Mouse (Mus musculus): ENCODE data around the gene Arhgap29.
A peak's percentile ranks its signal among the peaks of the same experiment; 100 is the strongest.

Gene Arhgap29

GRCm38 (mm10) chr3:121945957-121946356 is 6.4 kb upstream of the Arhgap29 start:
- DNase-seq, result no peak

DNA sequence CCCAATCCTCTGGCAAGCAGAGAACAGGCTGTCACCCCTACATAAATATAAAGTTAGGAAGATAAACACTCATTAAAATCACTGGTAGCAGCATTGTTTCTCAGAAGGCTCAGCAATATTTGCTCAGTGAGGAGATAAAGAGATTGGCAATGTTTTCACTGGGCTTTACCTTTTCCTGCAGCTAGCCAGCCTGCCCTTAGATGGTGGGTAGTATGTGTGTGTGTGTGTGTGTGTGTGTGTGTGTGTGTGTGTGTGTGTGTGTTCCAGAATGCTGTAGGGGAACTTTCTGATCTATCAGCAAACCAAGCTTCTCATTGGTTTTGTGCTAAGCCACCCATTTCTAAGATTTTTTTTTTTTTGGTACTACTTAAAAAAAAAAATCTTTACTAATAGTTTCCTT is 5.6 kb upstream of the Arhgap29 start:
- DNase-seq, result no peak

DNA sequence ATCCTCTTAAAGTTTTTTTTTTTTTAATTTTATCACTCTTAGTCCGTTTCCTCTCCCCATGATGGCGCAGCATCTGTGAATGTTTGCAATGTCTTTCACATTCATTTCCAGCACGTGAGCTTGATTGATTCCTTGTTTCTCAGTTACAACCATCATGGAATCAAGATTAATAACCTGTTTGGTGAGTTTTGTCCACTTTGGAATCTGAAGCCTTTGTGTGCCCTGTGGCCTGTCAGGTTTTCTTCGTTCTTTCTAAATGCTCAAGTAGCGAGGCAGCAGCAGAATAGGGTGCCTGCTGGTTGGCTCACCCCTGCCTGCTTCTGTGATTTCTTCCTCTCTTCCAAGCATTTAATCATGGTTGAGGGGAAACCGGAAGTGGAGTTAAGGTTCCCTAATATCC is 2.2 kb upstream of the Arhgap29 start:
- no peak for DNase-seq

- no peak for DNase-seq
Observed at GRCm38 (mm10) chr3:121951116-121951515, 1.2 kb upstream of the Arhgap29 start.

- peak; percentile 59 for DNase-seq
Observed at GRCm38 (mm10) chr3:121953049-121953432, 700 bp downstream of the Arhgap29 start.

- DNase-seq, result no peak
Observed at GRCm38 (mm10) chr3:121953433-121954161, 1.3 kb downstream of the Arhgap29 start.

- no peak for DNase-seq
Observed at GRCm38 (mm10) chr3:121954421-121954820, 2.1 kb downstream of the Arhgap29 start.

DNA sequence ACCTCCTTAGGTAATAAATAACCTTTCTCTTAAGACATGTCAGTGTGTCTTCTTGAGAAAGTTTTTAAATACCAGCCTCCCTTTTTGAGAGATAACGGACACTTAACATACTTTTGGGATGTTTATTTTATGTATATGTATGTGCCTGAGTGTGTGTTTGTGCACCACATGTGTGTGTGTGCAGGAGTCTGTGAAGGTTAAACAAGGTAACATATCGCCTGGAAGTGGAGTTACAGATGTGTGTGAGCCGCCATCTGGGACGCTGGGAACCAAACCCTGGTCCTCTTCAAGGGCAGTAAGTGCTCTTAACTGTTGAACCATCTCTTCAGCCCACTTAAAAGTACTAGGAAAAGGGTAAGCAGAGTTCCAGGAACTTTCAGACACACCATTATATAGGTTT is 3.2 kb downstream of the Arhgap29 start:
- no peak for DNase-seq

- DNase-seq, result no peak
Observed at GRCm38 (mm10) chr3:121956789-121957188, 4.4 kb downstream of the Arhgap29 start.

GRCm38 (mm10) chr3:121957606-121958344 is 5.4 kb downstream of the Arhgap29 start:
- DNase-seq, result no peak

GRCm38 (mm10) chr3:121964173-121964572 is 11.8 kb downstream of the Arhgap29 start:
- peak; percentile 40 for DNase-seq

- peak; percentile 86 for DNase-seq
Observed at GRCm38 (mm10) chr3:121967681-121968476, 15.5 kb downstream of the Arhgap29 start.

GRCm38 (mm10) chr3:121968621-121969020 is 16.3 kb downstream of the Arhgap29 start:
- no peak for DNase-seq

DNA sequence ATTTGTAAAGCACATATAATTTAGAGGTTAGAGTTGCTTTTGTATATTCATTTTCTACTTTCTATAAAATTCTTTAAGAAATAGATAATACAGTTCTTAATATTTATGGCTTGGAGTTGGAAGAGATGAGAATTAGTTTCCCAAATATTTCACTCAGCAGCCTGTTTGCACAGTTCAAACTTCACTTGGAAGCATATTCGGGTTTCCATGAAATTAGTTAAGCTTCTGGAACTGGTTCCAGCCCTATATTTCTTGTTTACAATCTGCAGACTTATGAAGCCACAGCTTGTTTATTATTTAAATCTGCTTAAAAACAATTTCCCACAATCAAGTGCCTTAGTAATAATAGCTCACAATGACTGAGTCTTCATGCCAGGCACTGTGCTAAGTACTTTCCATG is 17.1 kb downstream of the Arhgap29 start:
- no peak for DNase-seq

GRCm38 (mm10) chr3:121973761-121974160 is 21.4 kb downstream of the Arhgap29 start:
- DNase-seq, result no peak

DNA sequence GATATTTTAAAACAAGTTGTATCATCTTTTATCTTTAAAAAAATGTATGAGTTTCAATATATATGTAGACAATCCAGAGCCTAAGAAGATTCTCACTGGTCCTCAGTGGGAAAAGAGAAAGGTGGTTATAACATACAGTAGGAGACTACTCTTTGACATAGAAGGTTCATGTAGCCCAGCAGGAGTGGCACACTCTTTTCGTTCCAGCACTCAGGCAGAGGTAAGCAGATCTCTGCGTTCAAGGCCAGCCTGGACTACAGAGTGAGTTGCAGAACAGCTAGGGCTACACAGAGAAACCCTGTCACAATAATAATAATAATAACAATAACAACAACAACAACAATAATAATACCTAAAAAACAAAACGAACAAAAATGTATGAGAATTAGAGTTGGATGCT is 23.0 kb downstream of the Arhgap29 start:
- no peak for DNase-seq

DNA sequence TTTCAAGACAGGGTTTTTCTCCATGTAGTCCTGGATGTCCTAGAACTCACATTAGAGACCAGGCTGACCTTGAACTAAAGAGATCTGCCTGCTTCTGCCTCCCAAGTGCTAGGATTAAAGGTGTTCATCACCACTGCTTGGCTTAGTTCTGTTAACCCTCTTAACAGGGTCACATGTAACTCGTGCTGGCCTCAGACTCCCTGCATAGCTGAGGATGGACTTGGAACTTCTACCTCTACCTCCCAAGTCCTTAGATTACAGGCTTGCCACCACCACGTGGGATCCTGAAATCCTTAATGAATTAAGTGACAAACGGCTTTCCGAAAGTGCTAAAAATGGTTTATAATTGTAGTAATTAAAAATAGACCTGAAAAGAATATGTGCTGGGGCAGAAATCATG is 29.0 kb downstream of the Arhgap29 start:
- no peak for DNase-seq

- DNase-seq, result no peak
Observed at GRCm38 (mm10) chr3:121982450-121982849, 30.1 kb downstream of the Arhgap29 start.

GRCm38 (mm10) chr3:121995125-121995524 is 42.8 kb downstream of the Arhgap29 start:
- no peak for DNase-seq

GRCm38 (mm10) chr3:121999934-122000333 is 47.6 kb downstream of the Arhgap29 start:
- DNase-seq, result no peak

DNA sequence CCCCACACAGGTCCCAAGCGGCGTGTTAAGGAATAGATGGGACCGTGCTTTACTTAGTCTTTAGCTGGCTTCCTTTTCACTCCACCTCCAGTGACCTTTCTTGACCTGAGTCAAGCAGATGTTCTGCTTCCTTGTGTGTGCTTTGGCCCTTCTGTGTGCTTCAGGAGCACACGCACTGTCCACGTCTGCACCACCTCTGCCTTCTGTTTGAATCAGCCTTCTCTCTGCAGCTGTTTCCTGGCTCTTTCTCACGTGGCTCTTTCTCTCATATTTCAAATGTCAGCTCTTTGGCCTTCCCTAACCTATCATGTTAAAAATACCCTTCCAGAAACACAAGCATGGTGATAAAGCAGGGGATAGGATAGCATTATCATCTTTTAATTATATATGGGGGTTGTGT is 49.2 kb downstream of the Arhgap29 start:
- no peak for DNase-seq

GRCm38 (mm10) chr3:122009818-122010217 is 57.5 kb downstream of the Arhgap29 start:
- DNase-seq, result no peak

- DNase-seq, result no peak
Observed at GRCm38 (mm10) chr3:122010292-122010691, 58.0 kb downstream of the Arhgap29 start.

DNA sequence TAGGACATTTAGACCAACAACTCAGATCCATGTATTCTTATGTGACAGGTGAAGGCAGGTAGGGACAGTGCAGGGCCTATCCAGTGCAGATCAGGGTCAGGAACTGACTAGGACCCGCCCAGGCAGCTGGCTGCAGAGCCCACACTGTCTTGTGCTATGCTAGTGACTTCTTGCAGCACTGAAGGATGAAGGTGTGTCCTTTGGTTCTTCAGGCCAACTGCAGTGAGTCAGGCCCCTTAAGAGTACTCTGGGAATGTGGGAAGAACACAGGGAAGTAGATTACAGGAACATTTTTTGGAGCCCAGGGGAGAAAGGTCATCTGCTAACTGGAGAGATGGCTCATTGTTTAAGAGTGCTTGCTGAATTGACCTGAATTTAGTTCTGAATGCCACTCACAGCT is 60.1 kb downstream of the Arhgap29 start:
- DNase-seq, result no peak
